Mouse (Mus musculus): ENCODE data around the gene Thap12.

Thap12 gene

DNA sequence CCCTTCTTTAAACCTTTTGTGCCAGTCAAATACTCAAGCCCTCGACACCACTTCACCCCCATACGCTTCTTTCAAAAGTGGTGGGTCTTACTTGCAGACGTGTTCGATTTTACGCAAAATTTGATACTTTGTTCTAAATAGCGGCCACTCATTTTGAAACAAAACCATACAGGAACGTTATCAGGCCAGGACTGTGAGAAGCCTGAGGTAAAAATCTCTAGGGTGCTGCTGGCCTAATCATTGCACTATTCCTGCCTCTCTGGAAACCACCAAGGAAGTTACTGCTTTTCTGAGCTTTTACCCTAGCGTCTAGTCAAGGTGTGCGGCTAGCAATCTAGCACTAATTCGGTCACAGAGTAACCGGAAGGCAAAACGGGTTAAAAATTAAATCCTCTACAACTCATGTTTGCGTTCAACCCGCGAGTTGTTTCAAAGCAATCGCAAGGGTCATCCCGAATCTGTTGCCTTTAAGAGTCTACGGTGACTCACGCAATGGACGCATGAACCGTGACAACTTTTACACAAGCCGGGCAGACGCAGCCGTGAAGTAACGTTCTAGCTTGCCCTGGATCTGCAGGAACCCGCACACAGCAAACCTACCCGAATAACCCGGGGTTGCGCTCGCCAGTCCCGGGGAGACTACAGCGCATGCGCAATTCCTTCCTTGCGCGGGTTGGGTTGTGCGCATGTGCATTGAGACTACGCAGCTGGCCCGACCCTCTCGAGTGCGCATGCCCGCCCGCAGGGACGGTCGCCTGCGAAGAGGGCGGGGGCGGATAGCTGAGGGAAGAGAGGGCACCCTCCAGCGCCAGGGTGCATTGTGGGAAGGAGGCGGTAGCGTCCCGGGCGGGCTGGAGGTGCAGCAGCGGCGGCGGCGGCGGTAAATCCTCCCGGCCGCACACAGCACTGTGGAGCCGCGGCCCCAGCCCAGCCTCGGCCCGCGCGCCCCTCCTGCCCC, at the start of gene Thap12:
TSS of gene Thap12 (plus strand) at position 821 of the 958 bp plus-strand sequence.
- peak; percentile 100 for DNase-seq

DNA sequence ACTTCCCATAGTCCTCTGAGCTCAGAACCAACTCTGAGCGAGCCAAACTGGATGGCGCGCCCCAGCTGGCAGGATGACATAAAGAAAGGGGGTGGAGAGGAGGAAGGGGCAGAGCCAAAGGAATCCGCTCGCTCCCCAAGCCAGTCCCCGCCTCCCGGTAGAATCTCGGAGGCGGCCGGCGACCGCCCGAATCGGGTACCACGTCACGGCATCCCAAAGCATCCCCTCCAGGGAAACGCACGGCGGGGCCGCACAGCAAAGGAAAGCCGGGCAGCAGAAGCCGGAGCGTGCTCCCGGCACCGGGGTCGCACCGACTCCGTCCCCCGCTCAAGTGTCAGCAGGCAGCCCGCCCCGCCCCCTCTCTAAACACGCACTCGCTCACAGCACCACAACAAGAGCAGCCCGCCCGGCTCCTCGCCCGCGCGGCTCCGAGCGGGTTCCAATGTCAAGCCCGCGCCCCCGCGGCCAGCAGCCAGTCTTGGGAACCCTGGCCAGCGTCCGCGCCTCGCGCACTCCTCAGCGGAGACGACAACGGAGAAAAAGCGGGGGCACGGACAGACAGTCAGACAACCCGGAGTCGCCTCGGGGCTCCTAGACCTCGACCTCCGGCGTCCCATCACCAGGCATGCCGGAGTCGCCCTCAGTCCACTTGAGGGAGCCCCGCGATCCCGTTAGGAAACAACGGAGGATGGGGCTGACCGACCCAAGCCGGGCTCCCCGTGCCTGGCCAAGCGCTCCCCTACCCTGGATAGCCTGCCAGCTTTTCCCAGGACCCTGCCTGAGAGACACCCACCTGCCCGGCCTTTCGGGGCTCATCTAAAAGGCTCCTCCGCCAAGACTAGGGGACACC, 47.0 kb upstream of the Thap12 start:
- peak; percentile 84 for DNase-seq

DNA sequence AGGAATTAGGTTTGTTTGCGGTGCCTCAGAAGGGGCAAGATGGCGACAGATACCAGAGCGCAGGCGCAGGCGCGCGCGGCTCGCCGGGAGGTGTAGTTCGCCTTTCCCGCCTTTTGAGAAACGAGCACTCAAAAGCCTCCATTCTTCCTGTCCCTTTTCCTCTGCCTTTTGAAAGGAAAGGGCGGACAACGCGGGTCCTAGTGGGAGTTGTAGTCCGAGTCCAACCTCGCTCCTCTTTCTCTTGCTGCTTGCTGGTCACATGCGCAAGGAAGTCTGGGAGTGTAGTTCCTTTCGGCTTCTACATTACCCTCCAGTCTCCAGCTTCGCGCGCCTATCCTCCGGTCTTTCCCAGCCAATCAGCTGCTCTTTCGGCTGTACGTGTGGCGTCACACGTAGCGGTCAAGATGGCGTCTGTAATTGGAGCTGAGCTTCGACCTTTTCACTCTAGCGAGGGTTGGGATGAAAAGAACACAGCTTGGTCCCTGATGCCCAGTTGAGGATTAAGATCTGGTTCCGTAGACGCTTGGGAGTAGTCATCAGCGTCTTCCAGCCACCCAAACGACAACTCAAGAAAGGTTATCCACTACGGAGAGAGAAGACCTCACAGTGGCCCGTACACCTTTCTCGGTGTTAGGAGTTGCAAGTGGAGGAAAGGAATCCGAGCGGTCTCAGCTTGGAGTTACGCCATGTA, 46.2 kb upstream of the Thap12 start, which contains the start of gene Emsy:
TSS of gene Emsy (minus strand) at position 253 of the 691 bp plus-strand sequence.
- peak; percentile 95 for DNase-seq

DNA sequence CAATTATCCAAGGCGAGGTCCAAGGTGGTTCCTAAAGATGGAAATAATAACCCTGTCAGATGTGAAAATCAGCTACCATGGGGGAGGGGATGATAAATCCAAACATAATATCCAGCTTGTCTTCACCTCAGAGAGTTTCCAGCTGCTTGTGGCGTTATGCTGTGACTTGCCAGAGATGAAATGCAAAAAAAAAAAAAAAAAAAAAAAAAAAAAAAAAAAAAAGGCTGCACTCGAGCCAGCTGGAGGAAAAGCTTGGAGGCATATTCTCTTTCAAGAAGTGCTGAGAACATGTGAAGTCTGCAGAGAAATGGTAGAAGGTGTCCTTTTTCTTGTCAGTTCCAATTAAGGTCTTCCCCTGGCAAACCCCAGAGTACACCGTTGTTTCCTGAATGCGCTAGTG, 37.7 kb upstream of the Thap12 start:
- DNase-seq = no peak

DNA sequence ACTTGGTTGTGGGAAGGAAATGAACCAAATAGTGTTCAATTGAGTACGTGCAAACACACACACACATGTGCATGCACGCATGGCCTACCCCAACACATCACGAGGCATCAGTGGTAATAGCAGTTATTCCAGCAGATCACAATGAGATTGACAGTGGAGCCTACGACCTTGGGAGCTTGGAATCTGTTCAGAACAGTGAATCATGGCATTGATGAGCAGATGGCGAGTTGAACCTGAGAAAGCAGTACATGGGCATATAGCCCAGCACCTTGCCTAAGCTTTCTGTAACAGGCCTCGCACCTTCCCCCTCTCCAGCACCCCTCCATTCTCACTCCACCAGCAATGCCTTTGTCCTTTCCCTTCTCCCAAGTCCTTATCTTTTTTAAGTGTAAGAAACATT, 37.2 kb upstream of the Thap12 start:
- no peak for DNase-seq

DNA sequence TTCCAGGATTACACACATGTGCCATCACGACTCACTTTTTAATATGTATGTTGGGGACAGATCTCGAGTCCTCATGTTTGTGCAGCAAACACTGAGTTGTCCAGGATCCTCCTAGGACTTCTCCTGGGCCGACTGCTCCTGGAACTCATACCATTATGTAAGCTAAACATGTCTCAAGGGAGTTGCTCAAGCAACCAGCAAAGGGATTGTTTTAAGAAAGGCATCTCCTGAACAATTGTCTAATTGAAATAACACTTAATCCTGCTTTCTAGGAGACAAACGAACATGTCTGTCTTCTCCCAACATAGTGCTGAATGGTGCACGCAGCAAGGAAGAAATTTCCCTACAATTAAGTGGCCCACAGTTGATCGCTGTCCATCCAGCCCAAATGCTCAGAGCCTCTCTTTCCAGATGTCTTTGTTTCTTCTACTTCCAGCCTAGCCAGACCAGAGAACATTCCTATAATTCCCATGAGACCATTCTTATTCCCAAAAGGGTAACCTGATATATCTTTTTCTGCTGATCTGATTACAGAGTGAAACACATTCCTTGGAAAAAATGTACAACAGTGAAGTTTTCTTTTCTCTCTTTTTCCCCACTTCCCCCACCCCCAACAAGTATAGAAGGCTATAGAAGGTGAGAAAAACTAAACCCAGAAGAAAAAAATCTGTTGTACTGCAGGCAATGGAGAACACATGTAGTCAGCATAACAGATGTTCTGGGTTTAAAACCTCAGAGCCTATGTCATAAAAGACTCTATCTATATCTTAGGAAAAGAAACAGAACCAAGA, 34.8 kb upstream of the Thap12 start:
- DNase-seq = no peak

DNA sequence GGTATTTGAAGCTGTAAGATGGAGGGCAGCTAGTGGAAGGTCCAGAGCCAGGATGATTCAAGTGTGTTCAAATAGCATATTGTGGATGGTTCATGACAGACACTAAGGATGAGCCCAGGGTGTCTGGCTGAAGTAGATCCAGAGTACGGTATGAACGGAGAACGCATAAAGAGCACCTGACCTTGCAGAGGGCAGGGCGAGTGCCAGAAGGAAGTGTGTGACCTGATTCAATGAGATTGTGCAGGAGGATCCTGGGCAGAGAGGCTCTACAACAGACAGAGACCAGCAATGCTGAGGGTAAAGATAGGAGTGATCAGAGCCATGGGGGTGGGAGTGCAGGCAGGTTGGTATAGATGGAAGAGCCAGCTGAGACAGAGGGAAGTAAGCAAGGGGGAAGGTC, 32.1 kb upstream of the Thap12 start:
- DNase-seq = no peak

DNA sequence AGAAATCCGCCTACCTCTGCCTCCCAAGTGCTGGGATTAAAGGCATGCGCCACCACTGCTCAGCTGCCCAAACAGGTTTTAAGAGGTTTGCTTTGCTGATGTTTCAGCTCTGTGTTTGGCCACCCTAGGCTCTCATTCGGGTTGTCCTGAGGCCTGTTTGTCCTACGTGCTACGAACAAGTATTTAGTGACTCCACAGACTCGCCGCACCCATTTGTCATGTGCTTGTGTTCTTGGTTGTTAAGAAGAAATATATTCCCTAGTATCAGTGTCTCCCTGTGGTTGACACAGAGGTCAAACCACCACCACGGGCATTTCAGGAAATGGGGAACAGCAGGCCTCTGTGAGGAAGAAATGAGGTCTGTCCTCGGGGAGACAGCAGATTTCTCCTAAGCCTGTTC, 31.5 kb upstream of the Thap12 start:
- DNase-seq = no peak

DNA sequence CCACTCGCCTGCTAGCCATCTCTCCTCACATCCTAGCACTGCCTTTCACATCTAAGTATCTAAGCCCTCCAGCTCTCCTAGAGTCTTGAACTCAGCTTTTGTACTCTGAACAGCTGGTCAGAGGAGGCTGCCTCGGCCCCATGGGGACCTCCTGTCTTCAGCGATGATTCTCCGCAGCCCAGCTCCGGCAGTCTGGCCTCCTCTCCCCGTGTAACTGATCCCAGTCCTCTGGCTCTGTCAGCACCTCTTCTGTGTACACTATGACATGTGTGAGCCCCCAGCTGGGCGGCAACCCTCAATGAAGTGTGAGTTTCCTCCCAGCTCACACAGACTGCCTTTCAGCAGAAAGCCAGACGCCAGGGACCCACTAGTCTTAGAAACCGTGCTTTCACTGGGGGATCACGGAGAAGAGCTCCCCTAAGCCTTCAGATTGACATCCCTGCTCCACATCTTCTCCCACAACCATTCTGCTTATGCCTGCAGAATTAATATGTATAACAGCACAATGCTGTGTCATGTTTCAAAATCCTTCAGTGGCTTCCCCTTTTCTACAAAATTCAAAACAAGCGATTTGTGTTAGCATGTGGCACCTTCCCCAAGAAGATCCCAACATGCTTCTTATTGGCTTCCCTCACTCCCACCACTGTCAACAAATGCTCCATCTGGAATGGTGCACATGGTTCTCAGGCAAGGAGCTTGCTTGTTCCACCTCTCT, 30.5 kb upstream of the Thap12 start:
- no peak for DNase-seq

DNA sequence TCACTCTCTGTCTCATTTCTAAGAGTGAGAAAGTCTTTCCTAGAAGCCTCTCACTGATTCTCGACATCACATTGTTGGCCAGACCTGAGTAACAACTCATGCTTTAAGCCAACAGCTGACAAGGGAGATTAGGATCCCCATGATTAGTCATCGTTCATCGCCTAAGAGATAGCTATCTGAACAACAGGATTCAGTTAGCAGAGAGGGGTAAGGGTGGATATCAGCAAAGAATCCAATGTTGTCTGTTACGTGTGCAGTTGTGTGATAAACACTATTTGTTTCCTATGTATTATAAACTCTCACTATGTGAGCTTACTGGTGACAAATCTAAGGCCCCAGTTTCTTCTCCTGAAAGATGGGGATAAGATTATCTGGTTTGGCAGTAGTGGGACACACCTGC, 28.6 kb upstream of the Thap12 start:
- DNase-seq = no peak

DNA sequence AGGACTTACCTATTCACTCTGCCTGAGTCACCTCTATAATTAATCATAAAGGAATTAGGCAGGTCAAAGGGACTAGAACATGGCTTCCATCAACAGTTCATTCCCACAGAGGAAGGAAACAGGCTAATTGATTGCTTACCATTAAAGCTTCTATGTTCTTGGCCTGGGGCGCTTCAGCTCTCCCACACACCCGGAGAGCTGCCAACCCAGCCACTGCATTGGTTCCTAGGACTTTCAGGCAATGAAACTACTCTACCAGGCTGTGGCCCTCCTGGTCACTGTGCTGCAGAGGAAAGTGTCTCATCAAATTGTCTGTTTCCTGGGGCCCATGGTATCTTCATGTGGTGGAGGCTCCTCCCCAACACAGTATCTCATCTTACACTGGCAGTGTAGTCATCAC, 25.4 kb upstream of the Thap12 start:
- DNase-seq = no peak

DNA sequence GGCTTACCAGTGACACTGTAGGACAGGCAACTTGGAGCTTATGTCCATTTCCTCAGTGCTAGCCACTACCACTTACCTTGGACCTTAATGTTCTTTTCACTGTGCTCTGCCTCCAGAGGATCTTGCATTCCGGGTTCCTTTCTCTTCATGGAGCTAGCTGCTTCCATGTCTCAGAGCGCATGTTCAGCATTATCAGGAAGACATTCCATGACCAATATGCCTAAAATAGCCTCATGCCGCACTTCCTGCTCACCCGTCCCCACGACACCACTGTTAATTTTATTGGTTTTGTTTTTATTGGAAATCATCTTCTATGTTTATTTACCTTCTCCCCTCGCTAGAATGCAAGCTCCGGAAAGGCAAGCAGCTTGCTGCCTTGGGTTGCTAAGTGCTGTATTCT, 24.5 kb upstream of the Thap12 start:
- no peak for DNase-seq

DNA sequence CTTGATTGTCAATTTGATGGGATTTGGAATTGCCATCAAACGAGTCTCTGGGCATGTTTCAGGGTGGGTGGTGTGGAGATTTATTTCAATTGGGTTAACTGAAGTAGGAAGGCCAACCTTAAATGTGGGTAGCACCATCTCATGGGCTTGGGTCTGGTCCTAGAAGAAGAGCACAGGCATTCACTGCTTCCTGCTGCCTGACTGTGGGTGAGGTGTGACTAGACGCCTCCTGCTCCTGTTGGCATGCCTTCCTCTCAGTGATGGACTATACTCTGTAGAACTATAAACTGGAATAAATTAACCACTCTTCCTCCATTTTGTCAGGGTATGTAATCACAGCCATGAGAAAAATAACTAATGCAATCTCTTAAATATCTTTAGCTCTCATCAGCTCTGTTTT, 22.2 kb upstream of the Thap12 start:
- DNase-seq = no peak

DNA sequence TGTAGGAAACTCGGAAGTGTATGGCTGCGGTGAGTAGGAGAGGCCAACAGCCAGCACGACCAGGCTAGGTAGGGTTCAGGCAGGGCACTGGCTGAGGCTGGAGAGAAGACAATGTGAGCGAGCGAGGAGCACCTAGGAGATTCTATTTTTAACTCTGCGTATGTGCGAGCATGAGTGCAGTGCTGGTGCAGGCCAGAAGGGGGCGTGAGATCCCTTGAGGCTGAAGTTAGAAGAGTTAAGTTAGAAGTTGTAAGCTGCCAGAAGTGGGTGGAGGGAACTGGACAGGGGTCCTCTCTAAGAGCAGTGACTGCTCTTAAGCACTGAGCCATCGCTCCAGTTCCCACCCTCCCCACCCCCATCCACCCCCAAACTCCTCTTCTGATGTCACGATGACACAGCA, 20.1 kb upstream of the Thap12 start:
- DNase-seq = no peak

DNA sequence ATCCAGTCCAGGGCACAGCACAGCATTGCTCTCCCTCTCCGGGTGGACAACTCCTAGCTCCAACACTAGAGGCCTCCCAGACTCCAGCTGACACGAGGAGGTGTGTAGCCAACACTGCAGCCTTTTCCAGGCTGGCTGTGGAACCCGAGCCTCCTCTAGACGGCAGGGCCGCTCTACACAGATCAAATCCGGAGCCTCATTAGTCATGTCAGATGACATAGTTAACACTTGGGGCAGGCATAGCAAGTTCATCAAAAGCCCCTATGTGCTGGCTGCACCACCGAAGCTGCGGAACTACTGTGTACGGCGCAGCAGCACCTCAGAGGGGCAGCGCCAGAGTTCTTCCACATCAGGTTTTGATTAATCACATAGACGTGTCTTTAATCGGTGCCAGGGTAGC, 17.0 kb upstream of the Thap12 start:
- DNase-seq = no peak

DNA sequence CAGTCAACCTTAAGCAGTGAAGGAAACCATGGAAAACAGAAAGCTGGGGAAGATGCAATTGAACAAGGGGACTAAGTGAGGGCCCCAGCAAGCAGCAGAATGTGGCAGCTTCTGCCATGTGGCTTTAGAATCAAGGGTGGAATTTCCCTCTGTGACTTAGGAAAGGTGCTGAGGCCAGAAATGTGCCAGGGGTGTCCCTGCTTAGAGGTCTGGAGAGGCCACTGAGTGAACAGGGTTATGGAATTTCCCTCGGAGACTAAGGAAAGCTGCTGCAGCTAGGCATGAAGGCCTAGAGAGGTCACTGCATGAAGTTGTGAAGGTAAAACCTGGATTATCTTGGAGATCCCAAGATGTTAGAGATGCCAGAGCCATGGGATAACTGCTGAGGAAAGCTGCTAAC, 12.8 kb upstream of the Thap12 start:
- no peak for DNase-seq

DNA sequence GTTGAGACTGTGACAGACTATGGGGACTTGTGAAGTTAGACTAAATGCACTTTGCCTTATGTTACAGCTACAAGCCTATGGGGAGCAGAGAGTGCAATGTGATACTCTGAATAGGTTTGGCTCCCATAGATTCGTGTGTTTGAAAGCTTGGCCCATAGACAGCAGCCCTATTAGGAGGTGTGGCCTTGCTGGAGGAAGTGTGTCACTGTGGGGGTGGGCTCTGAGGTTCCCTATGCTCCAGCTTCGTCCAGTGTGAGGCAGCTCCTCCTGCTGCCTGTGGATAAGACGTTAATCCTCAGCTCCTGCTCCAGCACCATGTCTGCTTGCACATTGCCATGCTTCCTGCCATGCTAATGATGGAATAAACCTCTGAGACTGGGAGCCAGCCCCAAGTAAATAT, 12.1 kb upstream of the Thap12 start:
- no peak for DNase-seq

DNA sequence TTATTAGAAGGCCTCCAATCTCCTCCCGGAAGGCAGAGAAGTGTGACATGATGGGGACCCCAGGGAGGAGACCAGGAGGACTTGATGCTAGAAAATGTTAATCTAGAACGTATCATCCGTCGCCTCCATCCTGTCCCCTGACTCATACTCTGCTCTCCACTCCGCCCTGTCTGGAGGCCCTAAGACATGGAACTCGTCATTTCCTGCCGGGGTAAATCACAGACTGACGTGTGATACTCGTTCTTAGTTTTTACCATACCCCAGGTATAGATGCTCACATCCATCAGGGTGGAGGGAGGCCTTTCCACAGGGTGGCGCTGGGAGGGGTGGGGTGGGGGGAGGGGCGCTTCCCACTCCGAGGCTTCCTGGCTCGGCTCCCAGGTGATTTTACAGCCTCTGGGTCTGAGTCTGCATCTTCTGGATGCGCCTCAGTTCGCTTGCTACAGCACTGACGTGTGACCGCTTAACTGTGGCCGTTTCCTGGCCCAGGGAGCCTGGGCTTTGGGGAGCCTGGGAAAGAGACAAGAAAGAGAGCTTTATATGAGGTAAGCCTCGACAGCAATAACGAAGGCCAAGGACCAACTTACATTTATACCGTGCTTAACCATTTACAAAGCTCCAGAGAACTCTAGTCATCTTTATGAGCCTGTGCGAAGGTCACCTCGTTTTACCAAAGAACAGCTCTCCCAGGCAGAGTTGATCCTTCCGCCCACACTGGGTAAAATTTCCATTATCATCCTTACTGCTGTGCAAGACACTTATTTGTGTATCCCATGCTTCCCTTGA, 9.9 kb upstream of the Thap12 start:
- no peak for DNase-seq

DNA sequence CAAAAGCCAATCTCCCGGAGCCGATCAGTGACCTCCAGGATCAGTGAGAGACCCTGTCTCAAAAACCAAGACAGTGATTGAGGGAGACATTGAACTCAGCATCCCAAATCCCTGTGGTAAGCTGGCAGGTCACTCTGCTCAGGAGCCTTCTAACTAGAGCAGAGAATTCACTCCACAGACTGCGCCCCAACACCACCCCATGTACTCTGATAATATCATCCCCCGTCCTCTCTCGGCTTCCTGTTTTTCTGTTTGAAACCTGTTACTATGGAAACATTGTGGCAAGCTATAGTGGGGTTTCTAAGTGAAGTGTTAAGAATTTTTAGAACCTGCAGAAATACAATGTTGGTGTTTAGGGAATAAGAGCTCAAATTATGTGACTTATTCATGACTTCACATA, 8.9 kb upstream of the Thap12 start:
- no peak for DNase-seq

DNA sequence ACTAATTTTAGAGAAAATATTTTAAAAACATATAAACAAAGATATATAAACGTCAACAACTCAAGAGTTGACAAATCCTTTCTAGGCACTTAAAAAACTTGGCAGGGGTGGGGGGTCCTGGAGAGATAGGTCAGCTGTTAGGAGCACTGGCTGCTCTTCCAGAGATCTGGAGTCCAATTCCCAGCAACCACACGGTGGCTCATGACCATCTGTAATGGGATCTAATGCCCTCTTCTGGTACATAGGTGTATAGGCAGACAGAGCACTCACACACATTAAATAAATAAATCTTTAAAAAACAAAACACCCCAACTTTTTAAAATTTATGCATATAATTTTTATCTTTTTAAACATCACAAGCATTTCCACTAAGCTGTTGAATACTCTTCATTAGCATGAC, 5.4 kb upstream of the Thap12 start:
- DNase-seq = no peak

DNA sequence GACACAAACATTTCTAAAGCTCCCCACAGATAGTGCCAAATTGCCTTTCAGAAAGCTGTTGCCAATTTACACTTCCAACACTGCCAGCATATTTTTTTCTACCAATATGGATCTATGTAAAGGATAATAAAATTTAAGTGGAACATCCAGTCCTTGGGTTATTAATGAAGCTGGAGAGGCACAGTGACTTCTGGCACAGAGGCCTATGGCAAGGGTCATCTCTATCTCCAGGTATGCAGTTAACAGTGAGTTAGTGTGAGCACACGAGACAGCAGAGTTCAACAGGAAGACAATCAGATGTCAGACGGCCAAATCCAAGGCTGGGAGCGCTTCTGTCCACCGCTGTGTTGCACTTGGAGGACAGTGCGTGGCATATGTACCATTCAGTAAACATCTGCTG, 4.9 kb upstream of the Thap12 start:
- DNase-seq = no peak
